Mouse (Mus musculus) cortical plate, adult 2 months (tissue): ENCODE measurements at regions not wholly inside any gene's neighbourhood (a gene's known extent, or its start where the extent isn't known, plus 50 kb on each side); places are given as distances from the start of the nearest gene placed in this dataset.
A peak's percentile ranks its signal among the peaks of the same experiment; 100 is the strongest.

Experiments
- H3K27ac ChIP-seq: fragments of 200-500 bp; 2 replicates; pipeline ENCODE4 v1.5.1; 2012; ENCODE audit warnings: low read length, control low read depth, inconsistent platforms; ENCODE audit not compliant: insufficient read depth
- H3K4me1 ChIP-seq: fragments of 200-500 bp; 2 replicates; pipeline ENCODE4 v1.6.1; 2011; ENCODE audit warnings: low read length; ENCODE audit not compliant: control insufficient read depth, insufficient read depth
- H3K4me3 ChIP-seq: fragments of 200-500 bp; 2 replicates; pipeline ENCODE4 v1.5.1; 2011; ENCODE audit warnings: mild to moderate bottlenecking, low read length, control low read depth; ENCODE audit not compliant: insufficient read depth
- CTCF ChIP-seq: fragments of 200-500 bp; IDR thresholded peaks from 2 replicates; pipeline ENCODE4 v1.5.1; 2011; ENCODE audit warnings: mild to moderate bottlenecking, control low read depth, low read length; ENCODE audit not compliant: insufficient read depth; ENCODE audit errors: extremely low read depth
- POLR2A ChIP-seq: fragments of 200-500 bp; IDR thresholded peaks from 2 replicates; pipeline ENCODE4 v1.6.1; 2011; ENCODE audit warnings: mild to moderate bottlenecking, low read length, control low read depth; ENCODE audit not compliant: insufficient read depth; ENCODE audit errors: extremely low read depth

GRCm38 (mm10) chr9:120654736-120655135 is 83.5 kb downstream of the Rpl14 start:
- no peak overlapping the region for H3K27ac ChIP-seq
- no peak overlapping the region for H3K4me3 ChIP-seq
- no peaks in the 10 kb centered on the region for H3K4me1 ChIP-seq
- TF ChIP-seq CTCF (no peak), POLR2A (no peak)

- no peaks in the 10 kb centered on the region for H3K4me1 ChIP-seq
- TF ChIP-seq POLR2A (no peak), CTCF (peak; percentile 66)
- no peak overlapping the region for H3K4me3 ChIP-seq
- no peak overlapping the region for H3K27ac ChIP-seq
These were observed 85.7 kb downstream of the Rpl14 start for GRCm38 (mm10) chr9:120656976-120657375.

GRCm38 (mm10) chr9:120657786-120658185 is 86.5 kb downstream of the Rpl14 start:
- Histone ChIP-seq H3K27ac (no peak overlapping the region), H3K4me1 (no peaks in the 10 kb centered on the region), H3K4me3 (no peak overlapping the region)
- TF ChIP-seq POLR2A (no peak), CTCF (no peak)

- no peaks in the 10 kb centered on the region for H3K4me1 ChIP-seq
- no peak overlapping the region for H3K27ac ChIP-seq
- H3K4me3 ChIP-seq: no peak overlapping the region
- TF ChIP-seq POLR2A: no peak
- TF ChIP-seq CTCF: no peak
These were observed 87.3 kb downstream of the Rpl14 start for GRCm38 (mm10) chr9:120658576-120658975.

GRCm38 (mm10) chr9:120661226-120661625 is 90.0 kb downstream of the Rpl14 start:
- no peak overlapping the region for H3K27ac ChIP-seq
- H3K4me1 ChIP-seq: no peaks in the 10 kb centered on the region
- TF ChIP-seq POLR2A (no peak), CTCF (no peak)
- no peak overlapping the region for H3K4me3 ChIP-seq

- TF ChIP-seq CTCF (no peak), POLR2A (no peak)
- Histone ChIP-seq H3K4me1 (no peaks in the 10 kb centered on the region), H3K4me3 (no peak overlapping the region), H3K27ac (no peak overlapping the region)
These were observed 90.5 kb downstream of the Rpl14 start for GRCm38 (mm10) chr9:120661641-120662227.

GRCm38 (mm10) chr9:120663181-120663580 is 91.9 kb downstream of the Rpl14 start:
- no peaks in the 10 kb centered on the region for H3K4me1 ChIP-seq

GRCm38 (mm10) chr9:120664086-120664485 is 92.8 kb downstream of the Rpl14 start:
- no peak overlapping the region for H3K27ac ChIP-seq
- TF ChIP-seq CTCF: no peak
- no peak for TF ChIP-seq POLR2A
- no peak overlapping the region for H3K4me3 ChIP-seq
- no peaks in the 10 kb centered on the region for H3K4me1 ChIP-seq

More at GRCm38 (mm10) chr9:120663181-120663580, 91.9 kb downstream of the Rpl14 start:
- no peak overlapping the region for H3K27ac ChIP-seq
- H3K4me3 ChIP-seq: no peak overlapping the region
- TF ChIP-seq POLR2A: no peak
- TF ChIP-seq CTCF: no peak

GRCm38 (mm10) chr9:120672452-120672851 is 101.2 kb downstream of the Rpl14 start:
- Histone ChIP-seq H3K27ac (no peak overlapping the region), H3K4me1 (no peaks in the 10 kb centered on the region), H3K4me3 (no peak overlapping the region)
- TF ChIP-seq POLR2A (no peak), CTCF (no peak)

- H3K4me3 ChIP-seq: no peak overlapping the region
- no peaks in the 10 kb centered on the region for H3K4me1 ChIP-seq
- TF ChIP-seq POLR2A (no peak), CTCF (no peak)
- no peak overlapping the region for H3K27ac ChIP-seq
These were observed 103.6 kb downstream of the Rpl14 start for GRCm38 (mm10) chr9:120674855-120675254.
